Mouse (Mus musculus) layer of hippocampus, postnatal 25 days (tissue): Measurements from ENCODE around the gene P2rx3. TPM values are rescaled to one million over a fixed set of nuclear protein-coding genes. Genes with fewer than 3 reads are reported as not detected.

Source experiments
- DNase-seq, 2 experiments: peaks; one replicate each; pipeline ENCODE4 v3.0.0; 2022; ENCODE audit warnings: mixed read lengths in 2 of 2, low spot score in 1 of 2; ENCODE audit errors: extremely low spot score in 1 of 2
- total RNA-seq, 2 experiments: library from RNA; stranded (reverse); gene quantifications; 2 replicates each; pipeline ENCODE4 v1.2.3; 2021

Gene P2rx3
- total RNA-seq, 2 experiments from 2014 or later, result 1.8 to 2.5 TPM

GRCm38 (mm10) chr2:85046222-85046621 lies 9.0 kb upstream of the P2rx3 start:
- no peak for DNase-seq

GRCm38 (mm10) chr2:85043623-85044022 lies 6.4 kb upstream of the P2rx3 start:
- no peak for DNase-seq

- DNase-seq, result no peak
Observed at GRCm38 (mm10) chr2:85038336-85038735, 1.1 kb upstream of the P2rx3 start.

DNA sequence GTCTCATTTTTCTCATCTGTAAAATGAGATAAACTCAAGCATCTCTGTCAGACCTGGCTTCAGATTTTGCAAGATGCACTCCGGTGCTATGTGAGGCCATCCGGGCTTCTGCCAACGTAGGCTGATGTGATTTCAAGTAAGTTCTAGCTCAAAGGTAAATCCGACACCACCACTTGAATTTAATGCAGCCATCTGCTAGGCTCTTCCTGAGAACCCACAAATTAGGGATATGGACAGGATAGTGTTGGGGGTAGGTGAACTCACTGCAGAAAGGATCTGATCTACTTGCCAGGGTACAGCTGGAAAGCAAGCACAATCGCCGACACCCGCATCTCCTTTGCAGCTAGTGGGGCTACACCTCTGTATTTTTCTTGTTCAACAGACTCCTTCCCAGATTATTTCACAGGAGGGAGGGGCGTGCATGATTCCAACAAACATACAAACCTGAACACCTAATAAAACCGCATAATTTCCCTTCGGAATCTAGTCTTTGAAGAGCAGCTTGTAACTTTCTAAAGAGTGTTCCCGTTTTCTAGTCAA lies 685 bp downstream of the P2rx3 start:
- no peak for DNase-seq

- DNase-seq, result no peak
Observed at GRCm38 (mm10) chr2:85034169-85034568, 3.1 kb downstream of the P2rx3 start.

DNA sequence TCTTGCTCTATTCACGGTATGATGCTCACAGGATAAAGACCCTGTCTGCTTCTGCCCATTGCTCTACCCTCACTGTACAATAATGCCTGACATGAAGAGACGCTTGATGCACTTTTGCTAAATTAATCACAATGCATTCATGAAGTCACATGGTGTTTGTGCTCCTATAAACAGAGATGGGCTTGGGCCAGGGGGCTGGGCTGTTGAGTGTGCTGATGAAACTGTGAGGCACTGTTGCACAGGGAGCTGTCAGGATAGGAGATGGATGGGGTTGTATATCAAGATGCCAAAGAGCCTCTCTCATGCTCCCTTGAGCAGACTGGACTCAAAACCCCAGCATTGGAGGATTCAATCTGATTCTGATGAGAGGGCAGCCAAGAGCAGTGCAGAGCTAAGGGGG lies 4.1 kb downstream of the P2rx3 start:
- no peak for DNase-seq

GRCm38 (mm10) chr2:85030989-85031388 lies 6.3 kb downstream of the P2rx3 start:
- DNase-seq, result no peak

- DNase-seq, result no peak
Observed at GRCm38 (mm10) chr2:85029897-85030296, 7.4 kb downstream of the P2rx3 start.

GRCm38 (mm10) chr2:85027281-85027680 lies 10.0 kb downstream of the P2rx3 start:
- DNase-seq, result no peak

DNA sequence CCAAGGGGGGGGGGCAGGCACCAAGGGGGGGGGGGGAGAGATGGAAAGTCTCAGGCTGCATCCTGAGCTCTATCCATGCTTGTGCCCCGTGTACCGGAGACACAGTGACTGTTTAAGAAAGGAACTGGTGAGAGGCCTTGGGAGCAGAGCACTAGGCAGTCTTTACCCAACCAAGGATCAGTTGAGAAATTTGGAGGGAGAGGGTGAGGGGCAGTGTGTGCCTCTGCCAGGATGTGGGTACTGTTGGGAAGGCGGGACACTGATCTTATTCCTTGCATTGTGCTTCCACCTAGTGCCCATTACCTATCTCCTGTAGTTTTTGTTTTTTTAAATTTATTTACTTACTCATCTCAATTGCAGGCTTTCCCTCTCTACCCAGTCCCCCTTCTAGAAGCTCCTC lies 11.1 kb downstream of the P2rx3 start:
- no peak for DNase-seq

DNA sequence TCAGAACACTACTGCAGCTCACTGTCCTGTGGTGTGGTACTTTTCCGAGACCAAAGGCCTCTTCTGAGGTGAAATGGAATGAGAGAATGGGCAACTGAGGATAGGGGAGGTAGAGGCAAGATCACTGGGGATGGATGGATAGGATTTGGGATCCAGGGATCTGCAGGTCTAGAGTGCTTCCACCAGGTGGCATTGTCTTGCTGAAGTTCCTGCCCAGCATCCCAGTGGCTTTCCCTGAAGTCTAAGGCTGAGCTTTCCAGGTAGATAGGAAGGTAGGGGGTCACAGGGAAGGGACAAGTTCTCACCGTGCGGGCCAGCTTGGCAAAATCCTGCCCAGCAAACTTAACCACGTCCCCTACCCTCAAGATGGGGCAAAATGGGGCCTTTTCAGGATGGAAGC lies 15.2 kb downstream of the P2rx3 start:
- DNase-seq, result peak in 1 of 2 experiments; percentile 18

GRCm38 (mm10) chr2:85014588-85014982 lies 22.7 kb downstream of the P2rx3 start:
- peak in 1 of 2 experiments; percentile 24 for DNase-seq

GRCm38 (mm10) chr2:85013826-85014587 lies 23.3 kb downstream of the P2rx3 start:
- DNase-seq, result no peak

DNA sequence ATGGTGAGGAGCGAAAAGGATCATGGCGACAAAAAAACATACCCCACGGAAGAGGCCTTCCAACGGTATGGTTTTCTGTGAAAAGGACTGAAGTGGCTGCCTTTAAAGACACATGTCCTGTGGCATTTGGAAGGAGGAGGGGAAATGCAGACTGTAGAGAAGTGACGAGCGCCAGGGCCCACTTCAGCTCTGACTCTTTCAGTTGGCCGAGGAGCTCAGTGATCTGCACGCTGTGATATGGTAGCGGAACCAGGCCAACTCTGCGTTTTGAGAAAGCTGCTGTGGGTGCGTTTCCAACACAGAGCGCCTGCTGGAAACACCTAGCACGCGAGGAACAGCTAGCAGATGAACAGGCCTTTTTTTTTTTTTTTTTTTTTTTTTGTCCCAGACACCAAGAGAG lies 24.6 kb downstream of the P2rx3 start:
- DNase-seq, result no peak

DNA sequence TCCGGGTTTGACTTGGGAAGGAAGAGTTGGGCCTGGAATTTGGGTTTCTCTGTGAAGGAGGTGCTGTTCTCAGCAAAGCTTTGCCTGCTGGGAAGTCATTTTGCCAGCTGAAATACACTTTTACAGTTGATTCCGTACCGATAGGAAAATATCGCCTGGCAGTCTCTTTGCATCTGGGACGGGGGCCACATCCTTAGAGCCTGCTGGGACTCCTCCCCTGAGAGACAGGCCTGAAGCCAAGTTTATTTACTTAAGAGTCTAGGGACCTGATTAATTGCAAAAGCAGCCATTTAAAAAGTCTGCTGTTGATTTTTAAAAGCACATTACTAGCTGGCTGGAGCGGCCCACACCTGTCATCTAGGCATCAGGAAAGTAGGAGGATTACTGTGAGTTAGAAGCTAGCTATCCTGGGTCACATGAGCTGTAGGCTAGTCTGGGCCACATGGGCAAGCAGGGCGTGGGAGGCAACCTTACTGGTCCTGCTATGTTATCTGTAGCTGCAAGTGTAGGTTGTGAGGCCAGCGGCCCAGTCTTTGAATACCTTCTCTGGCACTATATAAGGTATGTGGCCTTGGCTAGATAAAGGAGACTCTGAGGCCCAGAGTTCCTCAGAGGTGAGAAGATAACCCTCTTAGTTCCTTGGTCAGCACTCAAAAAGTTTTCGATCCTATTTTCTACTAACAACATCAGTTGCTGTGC lies 25.2 kb downstream of the P2rx3 start:
- no peak for DNase-seq

DNA sequence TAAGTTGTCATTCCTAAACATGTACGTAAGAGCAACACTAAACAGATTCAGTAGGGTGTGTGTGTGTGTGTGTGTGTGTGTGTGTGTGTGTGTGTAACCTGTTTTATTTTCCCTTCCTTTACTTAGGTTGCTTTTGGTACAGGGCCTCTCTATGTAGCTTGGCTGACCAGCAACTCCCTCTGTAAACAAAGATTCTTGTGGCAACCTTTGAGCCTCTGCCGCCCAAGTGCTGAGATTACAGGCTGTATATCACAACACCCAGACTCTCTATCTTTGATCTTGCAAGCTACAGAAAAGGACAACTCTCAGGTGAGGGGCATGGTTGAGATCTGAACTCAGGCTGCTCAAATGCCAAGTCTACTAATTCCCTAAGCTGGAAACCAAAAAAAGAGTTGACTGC lies 28.1 kb downstream of the P2rx3 start:
- no peak for DNase-seq

- DNase-seq, result no peak
Observed at GRCm38 (mm10) chr2:85007729-85008128, 29.5 kb downstream of the P2rx3 start.

DNA sequence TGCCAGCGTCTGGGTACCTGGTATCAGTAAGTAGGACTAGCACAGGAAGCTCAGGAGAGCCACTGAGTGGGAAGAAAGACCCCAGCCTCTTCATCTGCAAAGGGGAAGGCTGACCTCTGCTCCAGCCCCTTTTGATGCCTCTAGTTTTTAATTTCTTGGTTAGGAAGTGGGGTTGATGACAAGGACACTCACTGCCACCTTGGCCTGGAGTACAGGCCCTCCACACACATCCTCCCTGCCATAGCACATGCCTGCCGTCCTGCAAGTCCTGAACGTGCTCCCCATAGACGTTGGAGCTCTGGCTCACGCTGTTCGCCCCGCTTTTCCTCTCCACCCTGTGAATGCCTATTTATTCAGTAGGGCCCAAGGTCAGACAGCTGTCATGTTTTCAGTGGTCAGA lies 30.7 kb downstream of the P2rx3 start:
- no peak for DNase-seq

DNA sequence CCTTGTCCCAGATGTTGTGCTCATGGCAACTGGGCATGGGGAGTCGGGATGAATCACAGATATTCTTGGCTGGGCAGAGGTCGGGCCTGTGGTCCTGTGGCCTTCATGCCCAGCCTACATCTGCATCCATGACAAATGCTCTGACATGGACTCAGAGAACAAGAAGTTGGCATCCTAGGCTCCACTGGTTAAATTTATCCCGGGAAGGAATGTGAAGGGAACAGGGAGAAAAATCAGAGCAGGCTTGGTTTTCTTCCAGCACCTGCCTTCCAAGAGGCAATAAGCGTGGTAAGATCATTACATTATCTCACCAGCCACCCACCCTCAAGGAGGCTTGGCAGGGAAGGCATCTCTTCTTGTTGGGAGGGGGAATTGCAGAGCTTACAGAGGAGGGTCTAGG lies 32.9 kb downstream of the P2rx3 start:
- no peak for DNase-seq

DNA sequence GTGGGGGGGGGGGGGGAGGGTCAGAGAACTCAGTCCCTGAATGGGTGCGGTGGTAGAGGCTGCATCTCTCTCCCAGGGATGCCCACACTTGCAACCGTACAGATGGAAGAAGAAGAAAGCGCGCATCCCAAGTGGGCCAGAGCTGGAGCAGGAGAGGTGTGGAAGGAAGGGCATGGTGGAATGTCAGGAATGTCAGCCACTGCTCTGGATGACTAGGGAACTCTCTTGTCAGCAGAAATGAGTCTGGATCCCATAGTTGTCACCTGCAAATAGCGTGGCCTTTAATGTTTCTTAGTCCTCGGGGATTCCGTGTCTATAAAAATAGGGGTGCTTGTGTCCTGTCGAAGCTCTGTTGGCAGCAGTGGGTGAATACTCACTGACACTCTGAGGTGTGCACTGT lies 34.7 kb downstream of the P2rx3 start:
- DNase-seq, result no peak

- no peak for DNase-seq
Observed at GRCm38 (mm10) chr2:85001497-85001896, 35.8 kb downstream of the P2rx3 start.
